Mouse (Mus musculus) gastrocnemius, postnatal 14 days (tissue): ENCODE measurements around the gene Rcc2. TPM values are rescaled to one million over a fixed set of nuclear protein-coding genes. Genes with fewer than 3 reads are reported as not detected.

Experiments
- DNase-seq: peaks from one replicate; pipeline ENCODE4 v3.0.0; 2021; ENCODE audit warnings: mixed read lengths
- intact Hi-C: fragments of 180-260 bp; cut with DNase I; formaldehyde crosslinking; loops from one replicate; pipeline ENCODE4 v1.15.1; 2025; ENCODE audit warnings: low total_unique reads
- total RNA-seq, 2 experiments: library from RNA; stranded (reverse); gene quantifications; 2 replicates each; pipeline ENCODE4 v1.2.3; 2021

Rcc2 gene
- total RNA-seq, 2 experiments from 2014 or later = 14.2 to 19.3 TPM

DNA sequence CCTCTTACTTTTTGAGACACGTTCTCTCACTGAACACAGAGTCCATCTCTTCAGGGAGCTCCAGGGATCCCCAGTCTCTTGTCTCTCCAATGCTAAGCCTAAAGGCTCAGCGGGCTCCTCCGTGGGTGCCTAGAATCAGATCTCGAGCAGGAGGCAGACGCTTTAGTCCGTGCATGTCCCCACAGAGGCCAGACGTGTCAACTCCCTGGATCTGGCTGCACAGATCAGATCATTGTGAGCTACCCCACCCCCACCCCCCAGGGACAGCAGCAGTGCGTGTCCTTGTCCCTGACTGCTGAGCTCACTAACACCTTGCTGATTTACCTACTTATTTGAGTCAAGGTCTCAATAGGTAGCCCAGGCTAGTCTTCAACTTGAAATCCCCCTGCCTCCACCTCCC lies 16.7 kb upstream of the Rcc2 start:
- intact Hi-C loops = loop anchor here (2.0 kb wide), 1 partner anchor 29 kb away; no protein-coding TSS in a partner anchor
- no peak for DNase-seq

DNA sequence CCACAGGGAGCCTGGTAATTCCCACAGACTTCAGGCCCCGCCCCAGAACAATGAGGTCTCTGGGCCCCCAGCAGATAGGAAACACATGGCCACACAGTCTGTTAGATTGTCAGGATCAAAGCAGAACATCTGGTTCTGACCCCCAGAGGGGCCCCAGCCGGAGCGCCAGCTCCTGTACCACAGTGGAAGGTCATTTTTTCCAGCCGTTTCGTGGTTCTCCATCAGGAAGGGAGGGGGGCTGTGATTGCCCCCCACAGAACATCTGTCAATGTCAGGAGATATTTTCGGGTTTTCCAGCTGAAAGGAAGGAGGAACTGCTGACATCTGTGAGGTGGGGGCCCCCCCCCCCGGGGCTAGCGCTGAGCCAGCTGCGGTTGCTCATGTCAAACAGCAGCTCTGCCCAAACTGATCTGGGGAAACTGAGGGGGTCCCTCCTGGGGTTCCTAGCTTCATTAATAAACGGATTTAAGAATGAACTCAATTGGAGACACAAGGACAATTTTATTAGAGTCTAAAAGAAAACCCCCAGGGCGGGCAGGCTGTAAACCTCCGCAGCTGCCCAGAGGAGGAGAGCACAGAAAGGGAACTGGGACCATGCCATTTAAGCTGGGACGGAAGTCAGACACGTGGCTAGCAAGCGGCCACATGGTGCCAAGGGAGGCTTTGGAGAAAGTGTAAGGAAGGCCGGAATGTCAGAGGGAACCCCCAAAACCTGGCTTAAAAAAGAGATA lies 16.0 kb upstream of the Rcc2 start:
- intact Hi-C loops = no loop called here

DNA sequence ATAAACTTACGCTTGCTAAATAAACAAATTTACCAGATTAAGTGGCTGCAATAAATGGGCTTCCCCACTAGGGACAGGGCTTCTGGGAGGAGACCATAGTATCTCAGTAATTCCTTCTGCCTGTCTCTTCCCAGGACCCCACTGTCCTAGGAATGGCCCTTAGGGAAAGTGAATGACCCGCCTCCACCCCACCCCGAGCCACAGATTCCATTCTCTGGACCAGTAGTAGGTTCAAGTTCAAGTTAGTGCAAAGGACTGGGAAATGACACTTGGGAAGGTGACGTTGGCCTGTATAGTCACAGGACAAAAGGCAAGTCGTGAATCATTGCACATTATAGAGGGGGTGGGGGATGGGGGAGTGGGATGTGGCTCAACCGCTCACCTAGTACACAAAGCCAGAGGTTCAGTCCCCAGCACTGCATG lies 15.4 kb upstream of the Rcc2 start:
- intact Hi-C loops = no loop called here
- peak; percentile 22 for DNase-seq

More for the DNA sequence above, 16.0 kb upstream of the Rcc2 start:
- peak; percentile 73 for DNase-seq

DNA sequence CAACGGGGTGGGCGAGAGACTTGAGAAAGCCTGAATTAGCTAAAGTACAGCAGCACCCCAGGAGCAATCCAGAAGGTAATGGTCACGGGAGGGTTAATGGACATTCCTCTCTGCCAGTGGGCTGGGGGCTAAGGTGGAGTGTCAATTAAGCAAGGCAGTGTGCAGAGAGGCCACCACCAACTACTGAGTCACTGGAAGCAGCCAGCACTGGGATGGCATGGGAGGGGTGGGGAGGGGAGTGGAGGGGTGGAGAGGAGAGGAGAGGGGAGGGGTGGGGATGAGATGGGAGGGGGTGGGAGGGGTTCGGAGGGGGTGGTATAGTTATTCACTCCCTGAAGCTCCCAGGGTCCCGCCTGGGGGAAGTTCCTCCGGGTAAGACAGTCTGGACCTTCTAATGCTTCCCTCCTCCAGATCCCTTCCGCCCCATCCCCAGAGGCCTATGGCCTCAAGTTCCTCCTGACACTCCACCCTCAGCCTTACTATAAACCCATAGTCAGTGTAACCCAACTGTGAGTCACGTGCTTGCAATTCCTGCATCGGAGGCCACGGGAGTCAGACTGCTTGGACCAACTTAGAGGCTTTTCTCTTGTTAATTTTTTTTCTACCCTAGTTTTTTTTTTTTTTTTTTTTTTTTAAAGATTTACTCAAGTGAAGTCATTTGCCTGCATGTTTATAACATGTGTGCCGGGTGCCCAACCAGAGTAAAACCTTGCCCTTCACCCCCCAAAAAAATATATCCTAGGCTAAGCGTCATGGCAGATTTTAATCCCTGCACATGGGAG lies 12.1 kb upstream of the Rcc2 start:
- no peak for DNase-seq
- intact Hi-C loops = no loop called here

DNA sequence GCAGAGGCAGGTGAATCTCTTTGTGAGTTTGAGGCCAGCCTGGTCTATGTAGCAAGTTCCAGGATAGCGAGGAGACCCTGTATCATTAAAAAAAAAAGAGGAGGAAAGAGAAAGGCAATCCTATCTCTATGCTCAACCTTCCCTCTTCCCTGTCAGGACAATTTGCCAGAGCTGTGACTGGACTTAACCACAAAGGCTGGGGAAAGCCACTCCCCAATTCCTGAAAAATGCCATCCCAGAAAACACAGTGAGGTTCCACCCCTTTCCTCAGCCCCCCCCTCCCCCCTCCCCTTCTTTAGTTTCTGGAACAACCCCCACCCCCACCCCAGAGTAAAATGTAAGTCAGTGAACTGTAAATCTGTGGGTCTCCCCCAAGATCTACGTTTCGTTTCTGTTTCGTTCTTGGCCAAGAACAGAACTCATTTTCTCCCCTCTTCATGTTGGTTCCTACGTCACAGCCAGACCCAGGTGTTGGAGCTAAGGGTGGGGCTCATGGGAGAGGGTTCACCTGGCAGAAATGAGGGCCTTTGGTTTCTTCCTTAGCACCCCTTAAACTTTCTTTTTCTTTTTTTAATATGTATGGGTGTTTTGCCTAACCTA lies 11.4 kb upstream of the Rcc2 start:
- intact Hi-C loops = no loop called here
- no peak for DNase-seq

DNA sequence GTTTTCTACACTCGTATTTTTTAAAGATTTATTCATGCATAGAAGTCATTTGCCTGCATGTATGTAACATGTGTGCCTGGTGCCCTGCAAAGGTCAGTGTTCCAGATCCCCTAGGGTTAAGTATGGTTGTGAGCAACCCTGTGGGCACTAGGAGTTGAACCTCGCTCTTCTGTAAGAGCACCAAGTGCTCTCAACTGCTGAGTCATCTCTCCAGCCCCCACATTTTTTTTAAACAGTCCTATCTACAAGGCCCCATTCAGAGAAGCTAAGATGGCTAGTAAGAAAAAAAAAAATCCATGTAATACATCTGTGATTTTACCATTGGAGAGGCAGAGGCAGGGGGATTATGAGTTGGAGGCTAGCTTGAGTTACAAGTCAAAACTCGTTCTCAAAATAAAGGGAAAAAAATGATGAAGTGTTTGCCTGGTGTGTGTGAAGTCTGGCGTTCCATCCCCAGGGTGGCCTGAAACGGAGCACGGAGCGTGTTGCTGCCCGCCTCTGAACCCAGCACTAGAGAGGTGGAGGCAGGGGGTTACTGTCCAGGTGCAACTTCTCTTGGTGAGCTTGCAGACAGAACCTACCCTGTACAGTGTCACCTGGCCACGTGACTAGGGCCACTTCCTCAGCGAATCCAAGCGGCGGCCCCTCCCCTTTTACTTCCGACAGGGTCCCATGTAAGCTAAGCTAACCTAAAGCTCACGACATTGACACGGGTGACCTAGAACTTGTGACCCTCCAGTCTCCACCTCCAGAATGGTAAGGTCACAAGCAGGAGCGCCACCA lies 10.3 kb upstream of the Rcc2 start:
- intact Hi-C loops = no loop called here
- no peak for DNase-seq

DNA sequence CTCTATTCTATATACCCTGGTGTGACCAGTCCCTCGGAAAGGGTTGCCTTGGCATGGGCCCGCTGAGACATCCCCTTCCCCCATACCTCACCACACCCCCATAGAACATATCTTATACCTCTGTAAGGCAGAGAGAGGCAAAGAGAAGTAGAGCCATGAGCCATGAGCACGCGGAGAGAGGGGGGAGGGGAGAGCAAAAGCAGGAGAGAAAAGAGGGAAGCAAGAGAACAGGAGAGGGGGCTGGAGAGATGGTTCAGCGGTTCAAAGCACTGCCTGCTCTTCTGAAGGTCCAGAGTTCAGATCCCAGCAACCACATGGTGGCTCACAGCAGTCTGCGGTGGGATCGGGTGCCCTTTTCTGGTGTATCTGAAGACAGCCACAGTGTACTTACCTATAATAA lies 8.9 kb upstream of the Rcc2 start:
- DNase-seq = no peak
- intact Hi-C loops = no loop called here

DNA sequence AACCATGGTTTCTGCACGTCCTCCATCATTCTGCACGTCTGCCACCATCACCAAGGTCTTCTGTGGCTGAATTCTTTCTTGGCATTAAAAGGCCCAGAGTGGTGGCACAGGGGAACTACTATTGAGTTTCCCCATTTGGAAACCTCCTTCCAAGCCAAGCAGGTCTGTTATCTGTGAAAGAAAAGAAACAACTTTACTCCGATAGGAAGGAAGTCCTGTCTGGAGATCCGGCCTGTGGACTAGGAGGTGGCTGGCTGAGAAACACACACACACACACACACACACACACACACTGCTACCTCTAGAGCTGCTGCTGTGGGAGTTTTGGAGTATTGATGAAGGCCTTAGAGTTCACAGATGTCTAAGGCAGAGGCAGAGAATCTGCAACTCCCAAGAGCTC lies 6.8 kb upstream of the Rcc2 start:
- intact Hi-C loops = no loop called here
- no peak for DNase-seq

DNA sequence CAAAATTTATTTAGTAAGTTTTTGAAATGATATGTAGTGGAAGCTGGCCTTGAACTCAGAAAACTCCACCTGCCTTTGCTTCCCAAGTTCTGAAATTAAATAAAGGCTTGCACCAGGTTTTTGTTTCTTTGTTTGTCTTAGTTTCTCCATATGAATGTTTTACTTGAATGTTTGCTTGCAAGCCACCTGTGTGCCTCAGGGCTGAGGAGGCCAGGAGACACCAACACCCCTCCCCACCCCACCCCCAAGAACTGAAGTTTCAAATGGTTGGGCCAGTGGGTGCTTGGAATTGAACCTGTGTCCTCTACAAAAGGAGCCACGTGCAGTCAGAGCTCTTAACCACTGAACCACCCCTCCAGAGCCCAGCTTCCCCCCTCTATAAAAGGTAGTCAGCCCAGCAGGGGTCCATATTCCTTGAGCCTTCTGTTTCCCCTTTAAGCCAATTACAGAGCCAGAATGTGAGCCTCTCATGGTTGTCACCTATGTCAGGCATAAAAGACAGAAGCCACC lies 5.7 kb upstream of the Rcc2 start:
- intact Hi-C loops = no loop called here
- DNase-seq = no peak

DNA sequence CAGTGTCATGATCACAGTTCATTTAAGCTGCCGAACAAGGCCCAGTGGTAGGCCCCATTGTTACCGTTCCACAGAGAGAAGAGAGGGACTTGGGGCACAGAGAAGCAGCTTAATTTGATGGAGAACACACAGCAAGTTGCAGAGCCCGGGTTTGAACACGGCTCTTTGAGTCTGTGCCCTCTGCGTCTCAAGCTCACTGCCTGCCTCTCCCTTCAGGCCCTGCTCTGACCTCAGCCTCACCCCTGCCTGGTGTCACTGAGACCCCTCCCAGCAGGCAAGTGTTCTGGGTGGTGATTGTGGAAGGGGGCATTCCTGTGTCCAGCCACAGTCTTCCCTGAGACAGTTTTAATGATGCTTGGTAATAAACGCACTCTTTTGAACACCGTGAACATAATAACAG lies 5.2 kb upstream of the Rcc2 start:
- no peak for DNase-seq
- intact Hi-C loops = no loop called here

DNA sequence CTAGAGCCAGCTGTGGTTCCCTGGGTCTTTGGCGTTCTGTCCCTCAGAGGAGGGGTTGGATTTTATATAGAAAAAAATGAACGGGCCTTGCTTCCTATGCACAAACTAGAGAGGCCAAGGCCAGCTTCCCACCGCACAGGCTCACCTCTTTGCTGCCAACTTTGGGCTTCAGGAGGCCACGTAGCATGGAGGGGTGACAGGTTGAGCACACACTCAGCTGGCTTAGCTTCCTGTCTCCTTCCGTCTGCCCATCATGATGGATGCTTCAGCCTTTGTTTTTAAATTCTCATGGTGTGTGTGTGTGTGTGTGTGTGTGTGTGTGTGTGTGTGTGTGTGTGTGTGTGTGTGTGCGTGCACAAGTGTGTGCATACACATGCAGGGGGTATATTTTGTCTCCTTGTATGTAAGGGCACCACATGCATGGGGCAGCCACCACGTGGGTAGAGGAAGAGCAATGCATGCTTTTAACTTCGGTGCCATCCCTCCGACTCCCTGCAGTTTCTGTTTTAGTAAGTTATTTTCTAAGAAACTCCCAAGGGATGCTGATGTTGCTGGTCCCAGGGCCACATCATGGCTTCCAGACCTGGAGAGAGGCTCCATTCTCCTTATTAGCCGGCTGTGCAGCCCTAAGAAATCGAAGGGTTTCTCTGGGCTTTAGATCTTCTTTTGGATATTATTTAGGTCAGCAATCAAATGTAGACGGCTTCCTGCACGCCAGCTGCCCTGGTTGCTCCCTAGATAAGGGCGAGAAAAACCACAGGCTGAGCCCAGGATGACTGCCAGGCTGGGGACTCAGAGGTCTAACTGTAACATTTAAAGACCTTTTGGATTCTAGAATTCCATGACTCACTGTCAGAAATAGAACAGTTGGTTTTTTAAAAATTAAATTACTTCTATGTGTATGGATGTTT lies 4.4 kb upstream of the Rcc2 start:
- no peak for DNase-seq
- intact Hi-C loops = no loop called here

DNA sequence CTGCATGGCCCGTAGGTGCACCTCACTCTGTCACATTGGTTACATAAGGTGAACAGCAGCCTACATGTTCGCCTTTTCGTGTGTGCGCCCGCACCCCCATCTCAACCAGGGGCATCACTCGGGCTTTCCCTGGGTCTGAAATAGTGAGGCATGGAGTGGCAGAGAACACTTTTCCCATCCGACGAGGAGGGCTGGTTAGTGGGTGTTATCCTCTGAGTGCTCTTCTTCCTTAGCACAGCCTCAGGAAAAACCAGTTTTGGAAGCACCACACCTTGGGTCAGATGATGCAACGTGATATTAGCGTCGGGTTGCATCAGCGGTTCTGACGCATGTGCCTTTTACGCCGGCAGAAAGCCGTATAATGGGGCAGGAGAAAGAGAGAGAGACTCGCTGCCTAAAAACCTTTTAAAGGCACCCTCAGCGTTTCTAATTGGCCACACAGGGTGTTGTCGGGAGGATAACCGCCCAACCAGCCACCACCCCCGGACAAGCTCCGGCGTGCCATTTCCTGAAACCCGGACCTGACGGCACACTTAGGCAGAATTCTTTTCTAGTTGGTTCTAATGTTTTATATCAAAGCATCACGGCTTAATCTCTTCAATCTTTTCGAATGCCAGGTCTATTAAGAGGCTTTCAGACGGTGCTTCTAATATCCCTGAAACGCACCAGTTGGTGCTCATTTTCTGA lies 757 bp upstream of the Rcc2 start:
- intact Hi-C loops = no loop called here
- DNase-seq = peak; percentile 74

DNA sequence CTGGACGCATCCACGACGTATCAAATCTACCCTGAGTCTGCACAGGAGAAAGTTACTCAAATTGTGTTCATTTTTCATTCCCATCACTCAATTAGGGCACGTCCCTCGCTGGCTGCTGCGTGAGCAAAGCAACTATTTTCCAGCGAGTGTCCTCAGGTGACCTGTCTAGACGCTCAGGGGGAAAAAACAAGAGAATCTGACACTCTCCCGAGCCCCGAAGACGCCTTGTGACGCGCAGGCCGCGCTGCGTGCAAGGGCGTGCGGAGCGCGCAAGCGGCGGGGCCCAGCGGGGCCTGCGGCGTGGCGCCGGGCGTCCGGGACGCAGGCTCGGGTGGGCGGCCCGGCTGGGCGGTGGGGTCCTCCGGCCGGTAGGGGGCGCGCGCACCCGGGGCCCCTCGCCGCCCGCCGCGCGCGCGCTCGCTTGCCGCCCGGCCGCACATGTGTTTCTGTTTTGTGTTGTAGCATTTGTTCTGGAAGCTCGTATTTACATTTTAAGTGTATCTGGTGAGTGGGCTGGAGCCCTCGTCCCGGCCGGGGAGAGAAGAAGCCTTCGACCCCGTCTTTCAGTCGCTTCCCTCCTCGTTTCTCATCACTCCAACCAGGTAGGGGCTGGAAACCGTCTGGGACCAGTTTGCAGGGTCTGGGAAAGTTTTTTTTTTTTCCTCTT lies 841 bp downstream of the Rcc2 start:
- intact Hi-C loops = no loop called here
- DNase-seq = peak; percentile 86

DNA sequence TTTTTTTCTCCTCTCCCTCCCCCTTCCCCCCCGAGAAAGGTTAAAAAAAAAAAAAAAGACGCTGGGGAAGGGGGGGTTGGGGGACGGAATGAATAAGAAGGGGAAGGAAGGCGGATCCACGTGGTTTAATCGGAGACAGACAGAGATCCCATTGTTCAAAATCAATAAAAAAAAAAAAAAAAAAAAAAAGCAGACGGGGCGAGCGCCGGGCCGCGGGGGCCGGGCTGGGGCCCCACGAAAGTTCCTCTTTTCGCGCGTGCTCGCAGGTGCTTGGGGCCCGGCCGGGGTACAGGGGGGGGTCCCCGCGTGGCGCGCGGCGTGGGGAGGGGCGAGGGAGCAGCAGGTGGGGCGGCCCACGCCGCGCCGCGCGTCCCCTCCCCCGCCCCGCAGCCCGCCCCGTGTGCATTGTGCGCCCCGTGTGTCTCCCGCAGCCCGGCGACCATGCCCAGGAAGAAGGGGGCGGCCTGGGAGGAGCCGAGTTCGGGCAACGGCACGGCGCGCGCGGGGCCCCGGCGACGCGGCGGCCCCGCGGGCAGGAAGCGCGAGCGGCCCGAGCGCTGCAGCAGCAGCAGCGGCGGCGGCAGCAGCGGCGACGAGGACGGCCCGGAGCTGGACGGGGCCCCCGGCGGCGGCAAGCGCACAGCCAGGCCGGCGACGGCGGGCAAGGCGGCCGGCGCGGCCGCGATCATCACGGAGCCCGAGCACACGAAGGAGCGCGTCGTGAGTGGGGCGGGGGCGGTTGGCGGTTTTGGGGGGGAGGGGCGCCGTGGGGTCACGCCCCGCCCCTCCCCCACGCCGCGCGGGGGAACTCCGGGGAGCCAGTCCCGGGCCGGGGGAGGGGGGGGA lies 1.6 kb downstream of the Rcc2 start:
- intact Hi-C loops = no loop called here

DNA sequence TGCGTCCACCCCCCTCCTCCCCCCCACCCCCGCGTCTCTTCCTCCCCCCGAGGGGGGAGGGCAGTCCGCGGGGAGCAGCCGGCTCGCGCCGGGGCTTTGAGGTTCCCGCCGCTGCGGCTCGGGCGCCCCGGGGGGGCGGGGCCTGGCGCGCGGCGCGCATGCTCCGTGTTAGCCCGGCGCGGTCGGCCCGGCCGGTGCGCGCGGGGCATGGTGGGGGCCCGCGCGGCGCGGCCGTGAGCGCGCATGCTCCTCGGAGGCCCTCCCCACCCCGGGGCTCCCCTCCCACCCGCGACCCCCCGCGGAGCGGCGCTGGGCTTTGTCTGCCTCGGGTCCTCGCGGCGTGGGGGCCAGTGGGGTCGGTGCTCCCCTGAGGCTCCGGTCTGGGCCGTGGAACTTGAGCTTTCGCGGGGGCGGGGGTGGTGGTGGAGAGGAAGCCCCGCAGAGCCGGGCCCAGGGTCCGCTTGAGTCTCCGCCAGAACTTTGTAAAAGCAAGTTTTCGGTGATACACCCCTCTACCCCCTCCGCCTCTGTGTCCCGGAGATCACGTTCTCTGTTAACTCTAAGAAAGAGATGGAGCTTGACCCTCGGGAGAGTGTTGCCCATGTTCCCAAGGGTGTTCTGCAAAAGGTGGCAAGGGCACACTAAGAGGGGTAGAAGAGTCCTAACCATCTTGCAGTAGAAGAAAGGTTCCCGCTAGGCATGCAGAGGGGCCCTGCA lies 2.4 kb downstream of the Rcc2 start:
- intact Hi-C loops = no loop called here
- peak; percentile 88 for DNase-seq

More for the DNA sequence above, 1.6 kb downstream of the Rcc2 start:
- no peak for DNase-seq

DNA sequence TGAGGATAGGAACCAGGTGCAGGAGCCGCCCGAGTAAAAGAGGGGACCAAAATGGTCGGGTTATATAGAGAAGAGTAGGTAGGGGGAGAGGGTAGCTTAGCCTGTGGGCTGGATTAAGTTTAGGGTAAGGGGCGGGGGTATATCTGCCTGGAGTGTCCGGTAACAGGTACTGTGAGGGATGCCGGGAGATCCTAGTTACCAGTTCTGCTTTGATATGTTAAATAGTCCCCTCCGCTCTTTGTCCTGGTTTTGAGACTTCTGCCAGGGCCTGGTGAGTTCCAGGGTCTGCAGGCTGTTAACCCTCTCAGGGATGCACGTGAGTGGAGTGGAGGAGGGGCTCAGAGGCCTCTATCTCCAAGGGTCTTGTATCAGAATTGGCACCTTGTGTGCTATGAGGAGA lies 3.3 kb downstream of the Rcc2 start:
- intact Hi-C loops = no loop called here

More for the DNA sequence above, 3.3 kb downstream of the Rcc2 start:
- no peak for DNase-seq
